Mouse (Mus musculus) hindbrain, embryonic 10.5 days (tissue): ENCODE results near the gene Bckdha. TPM values are rescaled to one million over a fixed set of nuclear protein-coding genes. Genes with fewer than 3 reads are reported as not detected.
A peak's percentile ranks its signal among the peaks of the same experiment; 100 is the strongest.

Experiments used
- DNase-seq: peaks from one replicate; pipeline ENCODE4 v3.0.0-alpha.2; 2017; ENCODE audit warnings: low spot score
- H3K27ac ChIP-seq: fragments of 300-500 bp; sonication (generic); 2 replicates; pipeline ENCODE4 v1.5.1; 2016; ENCODE audit warnings: mild to moderate bottlenecking, moderate library complexity
- H3K27me3 ChIP-seq: fragments of 300-500 bp; sonication (generic); 2 replicates; pipeline ENCODE4 v1.6.1; 2016; ENCODE audit warnings: mild to moderate bottlenecking; ENCODE audit not compliant: poor library complexity, insufficient read depth, severe bottlenecking
- H3K36me3 ChIP-seq: fragments of 300-500 bp; sonication (generic); 2 replicates; pipeline ENCODE4 v1.6.1; 2016; ENCODE audit warnings: mild to moderate bottlenecking, moderate library complexity
- H3K4me1 ChIP-seq: fragments of 300-500 bp; sonication (generic); replicated peaks from 2 replicates; pipeline ENCODE4 v1.6.1; 2016; ENCODE audit warnings: mild to moderate bottlenecking
- H3K4me3 ChIP-seq: fragments of 300-500 bp; sonication (generic); 2 replicates; pipeline ENCODE4 v1.5.1; 2016; ENCODE audit warnings: mild to moderate bottlenecking, moderate library complexity
- H3K9me3 ChIP-seq: fragments of 300-500 bp; sonication (generic); 2 replicates; pipeline ENCODE4 v1.6.1; 2016; ENCODE audit warnings: mild to moderate bottlenecking, moderate library complexity
- WGBS: fragments of 180-500 bp; shearing (Covaris S2); methylation state at CpG from one replicate; pipeline ENCODE4 v1.1.7; 2016; 5-methylcytosine and 5-hydroxymethylcytosine counted together
- polyA plus RNA-seq: library from polyadenylated mRNA; unstranded; fragments of >200 nt; fragmentation: Nextera tagmentation; extraction: Ambion mirVana; gene quantifications from 2 replicates; pipeline ENCODE4 v1.2.1, GENCODE M21; 2016

The Bckdha gene
- 45.3 and 49.4 TPM in 2 replicates for polyA plus RNA-seq

DNA sequence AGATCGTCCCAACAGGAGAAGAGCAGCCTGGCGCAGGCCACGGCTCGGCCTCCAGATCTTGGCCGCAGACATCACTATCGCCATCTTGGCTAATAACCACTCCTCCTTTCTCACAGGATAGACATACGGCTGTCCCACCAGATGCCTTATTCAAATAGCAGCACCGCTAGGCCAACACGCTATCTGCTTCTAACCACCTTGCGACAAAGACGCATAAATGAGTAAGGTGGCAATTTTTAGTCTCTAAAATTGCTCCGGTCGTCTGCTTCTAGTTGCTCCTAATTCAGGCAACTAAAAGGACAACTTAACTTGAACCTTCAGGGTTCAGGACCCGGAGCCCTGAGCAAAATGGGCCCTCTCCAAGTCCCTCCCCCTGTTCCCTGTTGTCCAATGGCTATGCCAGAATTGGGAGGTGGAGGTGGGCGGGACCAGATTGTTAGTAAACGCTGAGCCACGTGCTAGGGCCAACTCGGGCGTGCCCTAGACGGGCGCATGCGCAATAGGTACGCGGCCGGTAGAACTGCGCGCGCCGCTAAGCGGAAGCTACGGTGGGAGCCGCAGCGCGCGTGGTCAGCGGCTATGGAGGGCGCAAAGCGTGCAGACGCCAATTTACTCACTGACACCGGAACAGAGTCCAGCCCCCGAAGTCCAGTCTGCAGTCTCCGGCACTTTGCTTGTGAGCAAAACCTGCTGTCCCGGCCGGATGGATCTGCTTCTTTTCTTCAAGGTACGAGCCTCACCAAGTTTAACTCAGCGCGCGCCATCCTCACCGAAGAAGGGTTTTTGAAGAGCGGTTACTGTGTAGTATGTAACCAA, at the start of gene Bckdha, which contains the start of gene Exosc5:
Gene Bckdha (minus strand): TSS at position 325 of the 816 bp plus-strand sequence.
Gene Exosc5 (plus strand): TSS at position 508 of the 816 bp plus-strand sequence.
- peaks cover 22% of the 10 kb centered on the region for H3K4me1 ChIP-seq
- no peaks in the 10 kb centered on the region for H3K27me3 ChIP-seq
- H3K4me3 ChIP-seq, result peak within 1 kb of the TSS; percentile 76
- no peaks in the 10 kb centered on the region for H3K9me3 ChIP-seq
- peak within 1 kb of the TSS; percentile 93 for H3K27ac ChIP-seq
- peaks cover 21% of the 10 kb centered on the region for H3K36me3 ChIP-seq
- DNase-seq, result peak; percentile 99
- WGBS, result under 1% methylated on average over 50 of the region's 50 CpGs

DNA sequence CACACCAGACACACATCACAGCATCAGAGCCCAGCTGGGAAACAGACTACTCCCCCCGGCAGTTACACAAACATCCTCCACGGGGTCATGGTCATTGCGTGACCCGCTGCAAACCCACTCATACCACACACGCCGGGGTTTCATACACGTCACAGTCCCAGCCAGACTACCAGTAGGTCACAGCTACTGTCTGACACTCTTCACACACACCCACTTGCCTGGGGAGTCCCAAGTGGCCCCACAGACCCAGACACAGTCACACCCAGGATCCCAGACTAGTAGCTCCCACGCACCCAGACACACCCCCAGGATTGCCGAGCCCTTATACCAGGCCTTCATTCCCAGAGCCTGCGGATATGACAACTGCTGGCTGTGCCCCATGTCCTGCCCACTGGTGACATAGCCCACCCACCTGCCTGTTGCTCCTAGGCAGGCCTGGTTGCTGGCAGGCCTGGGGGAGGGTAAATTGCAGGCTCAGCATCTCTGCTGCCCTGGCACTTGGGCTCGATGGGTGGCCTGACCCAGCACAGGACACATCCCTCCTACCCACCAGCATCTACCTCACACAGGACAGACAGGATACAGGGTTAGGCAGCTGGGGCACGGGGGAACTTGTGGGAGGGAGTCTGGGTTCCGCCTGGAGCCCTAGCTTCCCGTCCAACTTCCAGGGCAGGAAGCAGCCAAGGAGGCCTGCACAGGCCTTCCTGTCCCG, 49.0 kb upstream of the Bckdha start:
- no peak for DNase-seq
- Histone ChIP-seq H3K27ac (0 out of 2 replicates have a peak overlapping the region, but pooled peaks have one; percentile 0), H3K9me3 (no peaks in the 10 kb centered on the region), H3K4me3 (no peak overlapping the region), H3K36me3 (peaks cover 13% of the 10 kb centered on the region), H3K4me1 (peaks cover 67% of the 10 kb centered on the region), H3K27me3 (peaks cover 25% of the 10 kb centered on the region)
- 61% methylated on average over 15 of the region's 15 CpGs for WGBS

DNA sequence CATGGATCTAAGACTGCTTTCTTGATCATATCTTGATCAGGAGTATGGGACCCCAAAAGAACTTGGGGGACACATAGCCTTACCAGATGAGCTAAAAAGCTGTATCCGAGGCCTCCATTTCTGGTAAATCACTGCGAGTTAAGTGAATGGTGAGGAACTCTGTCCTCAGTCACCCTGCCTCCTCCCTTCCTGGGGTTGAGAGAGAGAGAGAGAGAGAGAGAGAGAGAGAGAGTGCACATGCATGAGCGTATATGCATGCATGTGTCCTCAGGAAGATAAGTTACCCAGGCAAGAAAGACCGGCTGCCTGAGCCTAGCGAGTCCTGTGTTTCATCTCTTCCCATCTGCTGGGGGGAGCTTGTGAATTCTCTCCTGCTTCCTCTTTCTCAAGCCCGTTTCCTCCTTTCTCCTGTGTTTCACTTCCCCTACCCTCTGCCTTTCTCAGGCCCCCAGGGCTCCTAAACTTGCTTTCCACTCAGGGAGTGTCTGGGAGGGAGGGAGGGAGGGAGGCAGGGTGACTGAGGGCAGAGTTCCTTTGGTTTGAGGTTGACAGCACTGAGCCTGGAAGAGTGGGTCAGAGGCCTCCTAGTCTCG, 47.9 kb upstream of the Bckdha start:
- Histone ChIP-seq H3K4me1 (peaks cover 56% of the 10 kb centered on the region), H3K27me3 (peaks cover 25% of the 10 kb centered on the region), H3K4me3 (no peak overlapping the region), H3K9me3 (peaks cover 5% of the 10 kb centered on the region), H3K27ac (peak overlapping the region; percentile 24; the same call in 1 of the 2 replicates), H3K36me3 (peaks cover 2% of the 10 kb centered on the region; the same call in 1 of the 2 replicates)
- 62% methylated on average over 7 of the region's 7 CpGs for WGBS
- DNase-seq, result no peak

DNA sequence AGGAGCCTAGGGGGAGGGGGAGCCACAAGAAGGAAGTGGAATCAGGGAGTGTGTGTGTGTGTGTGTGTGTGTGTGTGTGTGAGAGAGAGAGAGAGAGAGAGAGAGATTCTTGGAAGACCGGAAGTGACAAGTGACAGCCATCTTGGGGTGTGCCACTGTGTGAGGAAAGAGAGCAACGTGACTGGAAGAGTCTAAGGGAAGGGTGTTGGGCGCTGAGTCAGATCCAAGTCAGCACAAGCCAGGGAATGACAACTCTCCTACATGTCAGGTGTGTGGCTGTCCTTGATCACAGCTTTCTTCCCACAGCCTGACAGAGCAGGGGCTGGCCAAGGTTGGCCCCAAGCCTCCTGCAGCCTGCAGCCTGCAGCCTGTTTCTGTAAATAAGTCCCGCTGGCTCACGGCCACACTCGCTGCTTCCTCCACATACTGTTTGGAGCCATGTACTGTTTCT, 47.0 kb upstream of the Bckdha start:
- H3K4me3 ChIP-seq, result no peak overlapping the region
- DNase-seq, result no peak
- peaks cover 10% of the 10 kb centered on the region for H3K9me3 ChIP-seq
- H3K4me1 ChIP-seq, result peaks cover 48% of the 10 kb centered on the region
- peaks cover 25% of the 10 kb centered on the region for H3K27me3 ChIP-seq
- H3K36me3 ChIP-seq, result no peaks in the 10 kb centered on the region
- no peak overlapping the region for H3K27ac ChIP-seq
- WGBS, result 67% methylated on average over 6 of the region's 6 CpGs

DNA sequence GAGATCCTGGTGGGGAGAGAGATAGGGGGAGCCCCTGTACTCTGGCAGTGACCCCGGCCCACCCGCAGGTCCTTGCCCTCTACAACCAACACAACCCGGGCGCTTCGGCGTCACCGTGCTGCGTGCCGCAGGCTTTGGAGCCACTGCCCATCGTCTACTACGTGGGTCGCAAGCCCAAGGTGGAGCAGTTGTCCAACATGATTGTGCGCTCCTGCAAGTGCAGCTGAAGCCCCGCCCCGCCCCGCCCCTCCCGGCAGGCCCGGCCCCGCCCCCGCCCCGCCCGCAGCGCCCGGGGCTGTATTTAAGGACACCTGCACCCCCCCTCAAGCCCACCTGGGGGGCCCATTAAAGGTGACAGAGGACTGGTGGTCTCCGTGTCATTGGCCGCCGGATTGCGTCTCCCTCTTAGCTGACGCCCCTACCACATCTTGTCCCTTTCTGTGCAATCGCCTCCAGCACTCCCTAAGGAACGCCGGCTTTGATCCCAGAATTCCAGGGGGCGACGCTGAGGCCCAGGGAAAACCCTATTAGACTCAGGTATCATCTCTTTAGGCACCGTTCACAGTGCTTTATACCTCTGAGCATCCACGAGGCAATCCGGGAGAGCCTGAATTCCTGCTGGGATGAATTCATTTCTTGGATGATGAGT, 46.1 kb upstream of the Bckdha start:
- Histone ChIP-seq H3K27ac (peak overlapping the region; percentile 14; the same call in 1 of the 2 replicates), H3K4me3 (peak overlapping the region; percentile 55), H3K9me3 (peaks cover 15% of the 10 kb centered on the region), H3K36me3 (no peaks in the 10 kb centered on the region), H3K4me1 (peaks cover 38% of the 10 kb centered on the region), H3K27me3 (peaks cover 25% of the 10 kb centered on the region)
- no peak for DNase-seq
- WGBS, result 3% methylated on average over 37 of the region's 37 CpGs

DNA sequence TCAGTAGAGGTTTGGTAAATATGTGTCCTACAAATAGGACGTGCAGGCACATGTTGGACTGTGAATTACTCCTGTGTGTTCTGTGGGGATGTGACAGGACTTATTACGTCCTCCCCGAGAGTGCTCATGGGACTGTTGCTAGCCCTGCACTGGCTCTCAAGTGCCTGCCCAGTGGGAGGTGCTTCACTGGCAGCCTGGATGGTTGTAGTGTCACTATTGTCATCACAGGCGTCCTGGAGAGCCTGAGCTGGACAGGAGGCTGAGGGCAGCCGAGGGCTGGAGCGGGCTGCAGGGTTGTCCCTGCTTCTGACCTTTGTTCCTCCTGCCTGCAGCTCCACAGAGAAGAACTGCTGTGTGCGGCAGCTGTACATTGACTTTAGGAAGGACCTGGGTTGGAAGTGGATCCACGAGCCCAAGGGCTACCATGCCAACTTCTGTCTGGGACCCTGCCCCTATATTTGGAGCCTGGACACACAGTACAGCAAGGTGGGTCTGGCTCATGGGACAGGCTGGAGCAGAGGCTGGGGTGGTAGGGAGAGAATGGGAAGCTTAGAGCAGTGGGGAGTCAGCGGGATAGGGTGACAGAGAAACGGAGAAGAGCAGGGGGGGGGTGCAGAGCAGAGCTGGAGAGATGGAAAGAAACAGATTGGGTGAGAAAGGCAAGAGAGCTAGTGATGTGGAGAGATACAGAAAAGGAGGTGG, 45.2 kb upstream of the Bckdha start:
- H3K4me3 ChIP-seq, result peak overlapping the region; percentile 55

DNA sequence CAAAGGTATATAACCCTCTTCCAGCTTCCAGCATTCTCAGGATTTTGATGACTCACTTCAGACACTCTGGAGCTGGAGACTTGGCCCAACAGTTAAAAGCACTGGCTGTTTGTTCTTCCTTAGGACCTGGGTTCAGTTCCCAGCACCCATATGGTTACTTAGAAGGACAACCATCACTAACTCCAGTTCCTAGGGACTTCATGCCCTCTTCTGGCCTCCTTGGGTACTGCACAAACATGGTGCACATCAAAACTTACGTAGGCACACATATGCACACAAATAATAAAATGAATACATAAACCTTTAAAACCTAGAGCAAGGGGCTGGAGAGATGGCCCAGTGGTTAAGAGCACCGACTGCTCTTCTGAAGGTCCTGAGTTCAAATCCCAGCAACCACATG, 43.6 kb upstream of the Bckdha start:
- peaks cover 25% of the 10 kb centered on the region for H3K27me3 ChIP-seq
- 98% methylated on average over 2 of the region's 2 CpGs for WGBS

More for the DNA sequence above, 45.2 kb upstream of the Bckdha start:
- no peaks in the 10 kb centered on the region for H3K36me3 ChIP-seq
- H3K27me3 ChIP-seq, result peaks cover 25% of the 10 kb centered on the region
- no peak for DNase-seq
- 0 out of 2 replicates have a peak overlapping the region, but pooled peaks have one; percentile 23 for H3K27ac ChIP-seq
- H3K9me3 ChIP-seq, result peaks cover 15% of the 10 kb centered on the region
- H3K4me1 ChIP-seq, result peaks cover 35% of the 10 kb centered on the region
- WGBS, result 18% methylated on average over 10 of the region's 10 CpGs

GRCm38 (mm10) chr7:25700732-25701131, 42.0 kb upstream of the Bckdha start:
- Histone ChIP-seq H3K9me3 (peaks cover 15% of the 10 kb centered on the region), H3K4me3 (no peak overlapping the region), H3K27me3 (peaks cover 21% of the 10 kb centered on the region), H3K27ac (no peak overlapping the region), H3K36me3 (no peaks in the 10 kb centered on the region), H3K4me1 (peaks cover 18% of the 10 kb centered on the region)
- no peak for DNase-seq
- WGBS, result 74% methylated on average over 12 of the region's 12 CpGs

More for the DNA sequence above, 43.6 kb upstream of the Bckdha start:
- H3K4me3 ChIP-seq, result no peak overlapping the region
- no peaks in the 10 kb centered on the region for H3K36me3 ChIP-seq
- no peak overlapping the region for H3K27ac ChIP-seq
- DNase-seq, result no peak
- peaks cover 15% of the 10 kb centered on the region for H3K9me3 ChIP-seq
- H3K4me1 ChIP-seq, result peaks cover 24% of the 10 kb centered on the region

DNA sequence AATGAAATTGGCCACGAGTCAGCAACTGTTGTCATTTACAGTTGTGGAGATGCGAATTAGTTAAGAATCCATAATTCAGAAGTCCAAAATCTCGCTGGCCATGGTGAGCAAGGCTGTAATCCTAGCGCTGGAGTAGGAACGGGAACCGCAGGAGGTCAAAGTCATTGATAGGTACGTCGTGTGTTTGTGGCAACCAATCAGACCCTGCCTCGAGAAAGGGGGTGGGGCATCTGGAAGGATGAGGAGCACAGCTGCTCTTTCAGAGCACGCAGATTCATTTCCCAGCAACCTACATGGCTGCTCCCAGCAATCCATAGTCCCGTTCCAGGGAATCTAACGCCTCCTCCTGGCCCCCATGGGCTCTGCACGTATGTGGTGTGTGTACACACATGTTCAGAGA, 41.1 kb upstream of the Bckdha start:
- DNase-seq, result no peak
- WGBS, result 53% methylated on average over 13 of the region's 13 CpGs
- peaks cover 15% of the 10 kb centered on the region for H3K9me3 ChIP-seq
- H3K4me1 ChIP-seq, result peaks cover 15% of the 10 kb centered on the region
- no peak overlapping the region for H3K27ac ChIP-seq
- H3K27me3 ChIP-seq, result peaks cover 13% of the 10 kb centered on the region
- H3K4me3 ChIP-seq, result no peak overlapping the region
- H3K36me3 ChIP-seq, result no peaks in the 10 kb centered on the region

GRCm38 (mm10) chr7:25694104-25694503, 35.3 kb upstream of the Bckdha start:
- Histone ChIP-seq H3K9me3 (peaks cover 3% of the 10 kb centered on the region; the same call in 1 of the 2 replicates), H3K27me3 (peaks cover 30% of the 10 kb centered on the region), H3K36me3 (no peaks in the 10 kb centered on the region), H3K4me1 (peaks cover 11% of the 10 kb centered on the region), H3K27ac (no peak overlapping the region), H3K4me3 (no peak overlapping the region)
- no peak for DNase-seq
- WGBS, result 55% methylated on average over 8 of the region's 8 CpGs

- Histone ChIP-seq H3K27ac (no peak overlapping the region), H3K4me1 (peaks cover 50% of the 10 kb centered on the region), H3K36me3 (peaks cover 6% of the 10 kb centered on the region; the same call in 1 of the 2 replicates), H3K27me3 (peaks cover 71% of the 10 kb centered on the region), H3K4me3 (peak overlapping the region; percentile 66), H3K9me3 (peaks cover 3% of the 10 kb centered on the region; the same call in 1 of the 2 replicates)
- DNase-seq, result no peak
- WGBS, result 39% methylated on average over 5 of the region's 5 CpGs
These were observed 31.3 kb upstream of the Bckdha start for GRCm38 (mm10) chr7:25690051-25690450.
